Mouse (Mus musculus) CH12.LX (cell line): ENCODE measurements at regions not wholly inside any gene's neighbourhood (a gene's known extent, or its start where the extent isn't known, plus 50 kb on each side); places are given as distances from the start of the nearest gene placed in this dataset.
A peak's percentile ranks its signal among the peaks of the same experiment; 100 is the strongest.

Experiments
- DNase-seq: peaks from one replicate; pipeline ENCODE4 v3.0.0-alpha.2; 2013; ENCODE audit errors: extremely low read depth
- H3K27ac ChIP-seq: 2 replicates; pipeline ENCODE4 v1.5.1; 2012; ENCODE audit warnings: low read depth, mild to moderate bottlenecking, control low read depth, moderate library complexity; ENCODE audit not compliant: insufficient read depth
- H3K27me3 ChIP-seq: replicated peaks from 2 replicates; pipeline ENCODE3; 2012; ENCODE audit warnings: inconsistent platforms
- H3K36me3 ChIP-seq, 2 experiments: replicated peaks in 1 of 2; 2 replicates each; pipeline versions ENCODE3 to v1.6.1; 2012; ENCODE audit warnings: inconsistent platforms in 1 of 2, low read length in 1 of 2, mild to moderate bottlenecking in 1 of 2, mixed read lengths in 1 of 2, moderate library complexity in 1 of 2; ENCODE audit not compliant: control insufficient read depth in 1 of 2, insufficient read depth in 1 of 2
- H3K4me1 ChIP-seq, 2 experiments: 2 replicates each; pipeline ENCODE4 v1.6.1; 2012; ENCODE audit warnings: inconsistent platforms in 1 of 2, moderate library complexity in 1 of 2; ENCODE audit not compliant: insufficient read depth in 2 of 2, control insufficient read depth in 1 of 2
- H3K4me2 ChIP-seq: 2 replicates; pipeline ENCODE4 v1.6.1; 2012; ENCODE audit warnings: low read depth, mild to moderate bottlenecking, control low read depth; ENCODE audit not compliant: poor library complexity, insufficient read depth, severe bottlenecking
- H3K4me3 ChIP-seq, 3 experiments: fragments of 150-350 bp in 1 of 3; sonication (generic) in 1 of 3; replicated peaks in 1 of 3; 2 replicates each; pipeline versions ENCODE3 to v1.5.1; 2011 to 2012; ENCODE audit warnings: low read depth in 2 of 3, low read length in 2 of 3, mild to moderate bottlenecking in 2 of 3, moderate library complexity in 2 of 3, control low read depth in 1 of 3, improper control_type of control experiment in 1 of 3, inconsistent platforms in 1 of 3, mixed read lengths in 1 of 3; ENCODE audit not compliant: poor library complexity in 1 of 3
- H3K79me2 ChIP-seq: replicated peaks from 2 replicates; pipeline ENCODE4 v1.6.1; 2012; ENCODE audit warnings: mild to moderate bottlenecking, moderate library complexity; ENCODE audit not compliant: control insufficient read depth, poor library complexity, insufficient read depth, severe bottlenecking; ENCODE audit errors: extremely low read depth
- H3K9ac ChIP-seq: 2 replicates; pipeline ENCODE4 v1.6.1; 2012; ENCODE audit warnings: low read depth, mild to moderate bottlenecking, control low read depth, moderate library complexity; ENCODE audit not compliant: insufficient read depth
- H3K9me3 ChIP-seq: replicated peaks from 2 replicates; pipeline ENCODE3; 2012; ENCODE audit warnings: low read length, inconsistent platforms, mixed read lengths
- BHLHE40 ChIP-seq: IDR thresholded peaks from 2 replicates; pipeline ENCODE4 v1.6.1; 2011; ENCODE audit warnings: mild to moderate bottlenecking, low read depth, low read length, improper control_type of control experiment
- CHD1 ChIP-seq: IDR thresholded peaks from 2 replicates; pipeline ENCODE4 v1.6.1; 2012; ENCODE audit warnings: low read depth, low read length, improper control_type of control experiment, inconsistent platforms
- CHD2 ChIP-seq: IDR thresholded peaks from 2 replicates; pipeline ENCODE4 v1.6.1; 2011; ENCODE audit warnings: low read length, improper control_type of control experiment
- CTCF ChIP-seq, 2 experiments: IDR thresholded peaks in 1 of 2; conservative IDR thresholded peaks in 1 of 2; 2 replicates each; pipeline ENCODE4 v1.5.1; 2011 to 2012; ENCODE audit warnings: low read depth in 2 of 2, low read length in 2 of 2, improper control_type of control experiment in 1 of 2, inconsistent platforms in 1 of 2, mild to moderate bottlenecking in 1 of 2, moderate library complexity in 1 of 2
- E2F4 ChIP-seq: IDR thresholded peaks from 2 replicates; pipeline ENCODE4 v1.6.1; 2011; ENCODE audit warnings: low read depth, low read length, improper control_type of control experiment; ENCODE audit not compliant: insufficient replicate concordance
- ELF1 ChIP-seq: IDR thresholded peaks from 2 replicates; pipeline ENCODE4 v1.6.1; 2014; ENCODE audit warnings: low read depth, mild to moderate bottlenecking, inconsistent platforms, low read length, improper control_type of control experiment
- ETS1 ChIP-seq: conservative IDR thresholded peaks from 2 replicates; pipeline ENCODE4 v1.6.1; 2012; ENCODE audit warnings: low read depth, mild to moderate bottlenecking, inconsistent platforms, low read length, improper control_type of control experiment, moderate library complexity
- HCFC1 ChIP-seq: IDR thresholded peaks from 2 replicates; pipeline ENCODE4 v1.6.1; 2012; ENCODE audit warnings: low read depth, mild to moderate bottlenecking, inconsistent platforms, low read length, improper control_type of control experiment
- IRF4 ChIP-seq: IDR thresholded peaks from 2 replicates; pipeline ENCODE4 v1.6.1; 2014; ENCODE audit warnings: low read depth, mild to moderate bottlenecking, inconsistent platforms, low read length, improper control_type of control experiment
- JUN ChIP-seq: IDR thresholded peaks from 2 replicates; pipeline ENCODE4 v1.6.1; 2011; ENCODE audit warnings: low read depth, mild to moderate bottlenecking, low read length, improper control_type of control experiment, moderate library complexity; ENCODE audit not compliant: insufficient read depth
- JUND ChIP-seq: conservative IDR thresholded peaks from 2 replicates; pipeline ENCODE4 v1.6.1; 2011; ENCODE audit warnings: low read depth, low read length, improper control_type of control experiment
- KAT2A ChIP-seq: IDR thresholded peaks from 2 replicates; pipeline ENCODE4 v1.6.1; 2012; ENCODE audit warnings: low read length, improper control_type of control experiment, inconsistent platforms; ENCODE audit not compliant: insufficient replicate concordance
- MAFK ChIP-seq: IDR thresholded peaks from 2 replicates; pipeline ENCODE4 v1.6.1; 2011; ENCODE audit warnings: low read length, improper control_type of control experiment; ENCODE audit not compliant: insufficient replicate concordance
- MAX ChIP-seq: IDR thresholded peaks from 2 replicates; pipeline ENCODE4 v1.6.1; 2011; ENCODE audit warnings: low read length, improper control_type of control experiment
- MAZ ChIP-seq: IDR thresholded peaks from 2 replicates; pipeline ENCODE4 v1.6.1; 2012; ENCODE audit warnings: low read depth, mild to moderate bottlenecking, inconsistent platforms, low read length, improper control_type of control experiment, moderate library complexity
- MEF2A ChIP-seq: IDR thresholded peaks from 2 replicates; pipeline ENCODE4 v1.6.1; 2014; ENCODE audit warnings: low read depth, mild to moderate bottlenecking, inconsistent platforms, low read length, improper control_type of control experiment, borderline replicate concordance
- MXI1 ChIP-seq: IDR thresholded peaks from 2 replicates; pipeline ENCODE4 v1.6.1; 2011; ENCODE audit warnings: mild to moderate bottlenecking, low read depth, low read length, improper control_type of control experiment
- NELFE ChIP-seq: IDR thresholded peaks from 2 replicates; pipeline ENCODE4 v1.6.1; 2011; ENCODE audit warnings: low read depth, low read length, improper control_type of control experiment
- NRF1 ChIP-seq: IDR thresholded peaks from 2 replicates; pipeline ENCODE4 v1.6.1; 2014; ENCODE audit warnings: low read depth, mild to moderate bottlenecking, inconsistent platforms, low read length, improper control_type of control experiment, moderate library complexity
- PAX5 ChIP-seq: IDR thresholded peaks from 2 replicates; pipeline ENCODE4 v1.6.1; 2012; ENCODE audit warnings: low read length, inconsistent platforms, mixed read lengths
- POLR2A ChIP-seq: IDR thresholded peaks from 2 replicates; pipeline ENCODE4 v1.6.1; 2011; ENCODE audit warnings: low read depth, mild to moderate bottlenecking, improper control_type of control experiment, low read length
- POLR2AphosphoS2 ChIP-seq: IDR thresholded peaks from 2 replicates; pipeline ENCODE4 v1.6.1; 2011; ENCODE audit warnings: low read depth, low read length, improper control_type of control experiment
- RAD21 ChIP-seq: IDR thresholded peaks from 2 replicates; pipeline ENCODE4 v1.6.1; 2011; ENCODE audit warnings: low read depth, mild to moderate bottlenecking, low read length, improper control_type of control experiment, moderate library complexity
- RCOR1 ChIP-seq: conservative IDR thresholded peaks from 2 replicates; pipeline ENCODE4 v1.6.1; 2012; ENCODE audit warnings: low read depth, mild to moderate bottlenecking, inconsistent platforms, low read length, improper control_type of control experiment
- SIN3A ChIP-seq: IDR thresholded peaks from 2 replicates; pipeline ENCODE4 v1.6.1; 2012; ENCODE audit warnings: low read length, improper control_type of control experiment, inconsistent platforms
- SMC3 ChIP-seq: IDR thresholded peaks from 2 replicates; pipeline ENCODE4 v1.6.1; 2011; ENCODE audit warnings: low read depth, low read length, improper control_type of control experiment
- TBP ChIP-seq: conservative IDR thresholded peaks from 2 replicates; pipeline ENCODE4 v1.6.1; 2011; ENCODE audit warnings: low read depth, low read length, improper control_type of control experiment
- TCF12 ChIP-seq: IDR thresholded peaks from 2 replicates; pipeline ENCODE4 v1.6.1; 2014; ENCODE audit warnings: low read depth, mild to moderate bottlenecking, inconsistent platforms, low read length, improper control_type of control experiment
- USF1 ChIP-seq: IDR thresholded peaks from 2 replicates; pipeline ENCODE4 v1.6.1; 2014; ENCODE audit warnings: low read depth, mild to moderate bottlenecking, inconsistent platforms, low read length, improper control_type of control experiment
- USF2 ChIP-seq: conservative IDR thresholded peaks from 2 replicates; pipeline ENCODE4 v1.6.1; 2011; ENCODE audit warnings: low read depth, low read length, improper control_type of control experiment
- ZC3H11A ChIP-seq: IDR thresholded peaks from 2 replicates; pipeline ENCODE4 v1.6.1; 2012; ENCODE audit warnings: low read depth, mild to moderate bottlenecking, inconsistent platforms, low read length, improper control_type of control experiment
- ZKSCAN1 ChIP-seq: IDR thresholded peaks from 2 replicates; pipeline ENCODE4 v1.6.1; 2012; ENCODE audit warnings: low read depth, inconsistent platforms, low read length, improper control_type of control experiment, borderline replicate concordance
- ZMIZ1 ChIP-seq: IDR thresholded peaks from 2 replicates; pipeline ENCODE4 v1.6.1; 2012; ENCODE audit warnings: low read depth, mild to moderate bottlenecking, inconsistent platforms, low read length, improper control_type of control experiment
- ZNF384 ChIP-seq: IDR thresholded peaks from 2 replicates; pipeline ENCODE4 v1.6.1; 2012; ENCODE audit warnings: low read depth, low read length, improper control_type of control experiment, inconsistent platforms
- dilution Hi-C: fragments of 300-500 bp; cut with MboI; formaldehyde crosslinking; loops from 2 replicates; pipeline ENCODE4 v1.14.3; 2020; ENCODE audit warnings: low sequenced_read_pairs; ENCODE audit not compliant: extremely low pct_unique_long_range_greater_than_20kb, extremely low pct_ligation_motif_present
- in situ Hi-C: fragments of 300-500 bp; cut with MboI; formaldehyde crosslinking; loops from 3 replicates; pipeline ENCODE4 v1.14.3; 2019; ENCODE audit warnings: low sequenced_read_pairs, low pct_ligation_motif_present, low pct_unique_long_range_greater_than_20kb, mixed read lengths

GRCm38 (mm10) chr16:50697722-50698121 lies 106.8 kb upstream of the Ccdc54 start:
- Histone ChIP-seq H3K9ac (no peak overlapping the region), H3K27ac (no peak overlapping the region), H3K4me1 (peaks cover 13 to 40% of the 10 kb centered on the region in 2 experiments), H3K4me2 (no peak overlapping the region), H3K36me3 (no peaks in the 10 kb centered on the region), H3K27me3 (no peaks in the 10 kb centered on the region), H3K4me3 (no peak overlapping the region), H3K79me2 (no peaks in the 10 kb centered on the region), H3K9me3 (peaks cover 7% of the 10 kb centered on the region)
- dilution Hi-C loops, result no loop called here
- in situ Hi-C loops, result no loop called here
- TF ChIP-seq MAZ (no peak), ZNF384 (peak; percentile 91)
- DNase-seq, result no peak

DNA sequence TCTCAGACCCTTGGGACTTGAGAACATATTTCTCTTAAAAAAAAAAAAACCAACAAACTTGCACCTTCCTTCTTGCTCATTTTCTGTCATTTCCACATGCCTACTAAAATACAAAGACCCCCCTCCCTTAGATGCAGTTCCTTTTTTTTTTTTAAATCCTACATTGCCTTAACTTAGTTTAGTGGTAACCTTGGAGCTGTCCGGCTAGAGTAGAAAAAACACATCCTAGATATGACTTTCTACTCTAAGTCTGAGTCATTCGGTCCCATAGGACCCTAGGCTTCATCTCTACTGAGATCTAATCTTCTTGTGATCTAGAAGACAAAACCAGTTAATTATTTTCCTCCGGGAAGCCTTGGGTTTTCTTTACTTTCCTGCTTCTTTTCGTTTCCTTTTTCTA lies 105.1 kb upstream of the Ccdc54 start:
- peak overlapping the region; percentile 41; the same call in 1 of the 2 replicates for H3K4me2 ChIP-seq
- no peak overlapping the region for H3K27ac ChIP-seq
- H3K36me3 ChIP-seq, result no peaks in the 10 kb centered on the region
- H3K9ac ChIP-seq, result no peak overlapping the region
- in situ Hi-C loops (no loop called here), dilution Hi-C loops (no loop called here)
- peak; percentile 80 for DNase-seq
- no peak overlapping the region for H3K4me3 ChIP-seq
- peaks cover 7% of the 10 kb centered on the region for H3K9me3 ChIP-seq
- H3K4me1 ChIP-seq, result peaks cover 12 to 37% of the 10 kb centered on the region in 2 experiments
- no peaks in the 10 kb centered on the region for H3K27me3 ChIP-seq
- no peaks in the 10 kb centered on the region for H3K79me2 ChIP-seq
- TF ChIP-seq HCFC1 (no peak; the same call in 1 of the 2 replicates), CHD1 (no peak), USF2 (no peak), SIN3A (peak; percentile 79), CTCF (conservative IDR thresholded peaks at IDR 0.05 in 1 of 2, IDR thresholded peaks at IDR 0.05 in 1 of 2; ENCODE audit: low read depth in 2 of 2, low read length in 2 of 2) (no peak), POLR2AphosphoS2 (no peak), MXI1 (no peak), PAX5 (no peak), MAFK (0 out of 2 replicates have a peak, but pooled peaks have one; percentile 45), JUND (peak; percentile 95), POLR2A (no peak), IRF4 (peak; percentile 99), TCF12 (no peak), ETS1 (peak; percentile 46; the same call in 1 of the 2 replicates), MAX (no peak), RAD21 (no peak), ZC3H11A (no peak), BHLHE40 (no peak), MAZ (0 out of 2 replicates have a peak, but pooled peaks have one; percentile 18), RCOR1 (peak; percentile 88), JUN (peak; percentile 95), NRF1 (no peak), ZKSCAN1 (no peak), SMC3 (no peak), ZNF384 (peak; percentile 96), ELF1 (no peak), CHD2 (no peak; the same call in 1 of the 2 replicates), TBP (no peak), E2F4 (no peak), MEF2A (0 out of 2 replicates have a peak, but pooled peaks have one; percentile 44), KAT2A (no peak), USF1 (no peak), ZMIZ1 (no peak), NELFE (no peak)
